Mouse (Mus musculus) neural tube, embryonic 13.5 days (tissue): Measurements from ENCODE around the gene Cep55. TPM values are rescaled to one million over a fixed set of nuclear protein-coding genes. Genes with fewer than 3 reads are reported as not detected.

Experiments used
- ATAC-seq: fragments of 200-750 bp; cut with Nextera tagmentation; 2 replicates; pipeline ENCODE4 v1.8.0; 2017; ENCODE audit warnings: low read depth, mild to moderate bottlenecking, moderate TSS enrichment, moderate library complexity
- H3K27ac ChIP-seq: fragments of 300-500 bp; sonication (generic); replicated peaks from 2 replicates; pipeline ENCODE4 v1.5.1; 2015; ENCODE audit warnings: moderate library complexity, mild to moderate bottlenecking, inconsistent platforms
- H3K27me3 ChIP-seq: fragments of 300-500 bp; sonication (generic); 2 replicates; pipeline ENCODE4 v1.6.1; 2015; ENCODE audit warnings: mild to moderate bottlenecking, inconsistent platforms
- H3K36me3 ChIP-seq: fragments of 300-500 bp; sonication (generic); 2 replicates; pipeline ENCODE4 v1.6.1; 2015; ENCODE audit warnings: mild to moderate bottlenecking, inconsistent platforms
- H3K4me1 ChIP-seq: fragments of 300-500 bp; sonication (generic); replicated peaks from 2 replicates; pipeline ENCODE4 v1.6.1; 2015; ENCODE audit warnings: inconsistent platforms
- H3K4me2 ChIP-seq: fragments of 300-500 bp; sonication (generic); 2 replicates; pipeline ENCODE4 v1.6.1; 2015; ENCODE audit warnings: inconsistent platforms, mild to moderate bottlenecking, moderate library complexity
- H3K4me3 ChIP-seq: fragments of 300-500 bp; sonication (generic); 2 replicates; pipeline ENCODE4 v1.5.1; 2015; ENCODE audit warnings: mild to moderate bottlenecking, inconsistent platforms
- H3K9ac ChIP-seq: fragments of 300-500 bp; sonication (generic); 2 replicates; pipeline ENCODE4 v1.6.1; 2015; ENCODE audit warnings: moderate library complexity, mild to moderate bottlenecking, inconsistent platforms
- H3K9me3 ChIP-seq: fragments of 300-500 bp; sonication (generic); 2 replicates; pipeline ENCODE4 v1.6.1; 2016; ENCODE audit warnings: inconsistent platforms
- WGBS: fragments of 180-500 bp; shearing (Covaris S2); methylation state at CpG from one replicate; pipeline ENCODE4 v1.1.7; 2015; 5-methylcytosine and 5-hydroxymethylcytosine counted together
- polyA plus RNA-seq: library from polyadenylated mRNA; unstranded; fragments of >200 nt; fragmentation: Nextera tagmentation; extraction: Ambion mirVana; gene quantifications from 2 replicates; pipeline ENCODE4 v1.2.1, GENCODE M21; 2015

The Cep55 gene
- polyA plus RNA-seq, 1 experiment from 2014 or later: 7.6 TPM

- 37% methylated on average over 8 of the region's 8 CpGs for WGBS
- Histone ChIP-seq H3K4me1 (peaks cover 18% of the 10 kb centered on the region), H3K9ac (0 out of 2 replicates have a peak overlapping the region, but pooled peaks have one; percentile 60), H3K27ac (no peak overlapping the region), H3K4me3 (peak overlapping the region; percentile 76), H3K4me2 (peak overlapping the region; percentile 90), H3K27me3 (no peaks in the 10 kb centered on the region), H3K36me3 (no peaks in the 10 kb centered on the region), H3K9me3 (no peaks in the 10 kb centered on the region)
- no peak for ATAC-seq
Measured at GRCm38 (mm10) chr19:38053227-38054041, 1.4 kb upstream of the Cep55 start.

- Histone ChIP-seq H3K9me3 (no peaks in the 10 kb centered on the region), H3K36me3 (no peaks in the 10 kb centered on the region), H3K4me3 (peak overlapping the region; percentile 76), H3K4me2 (peak overlapping the region; percentile 90), H3K27ac (no peak overlapping the region), H3K9ac (peak overlapping the region; percentile 60), H3K4me1 (peaks cover 18% of the 10 kb centered on the region), H3K27me3 (no peaks in the 10 kb centered on the region)
- WGBS: under 1% methylated on average over 23 of the region's 23 CpGs
- ATAC-seq: peak; percentile 94
Measured at GRCm38 (mm10) chr19:38054149-38054719, 577 bp upstream of the Cep55 start.

- no peak for ATAC-seq
- WGBS: 20% methylated on average over 6 of the region's 6 CpGs
- H3K36me3 ChIP-seq: 0 out of 2 replicates have a peak, but pooled peaks cover 7% of the 10 kb centered on the region
- H3K4me2 ChIP-seq: peak overlapping the region; percentile 90
- no peak overlapping the region for H3K27ac ChIP-seq
- H3K9ac ChIP-seq: peak overlapping the region; percentile 66; the same call in 1 of the 2 replicates
- no peaks in the 10 kb centered on the region for H3K9me3 ChIP-seq
- no peaks in the 10 kb centered on the region for H3K27me3 ChIP-seq
- peak overlapping the region; percentile 76 for H3K4me3 ChIP-seq
- peaks cover 18% of the 10 kb centered on the region for H3K4me1 ChIP-seq
Measured at GRCm38 (mm10) chr19:38055798-38056197, 987 bp downstream of the Cep55 start.

GRCm38 (mm10) chr19:38056276-38056675, 1.5 kb downstream of the Cep55 start:
- no peak for ATAC-seq
- 51% methylated on average over 3 of the region's 3 CpGs for WGBS
- Histone ChIP-seq H3K27ac (no peak overlapping the region), H3K4me2 (peak overlapping the region; percentile 90), H3K9ac (no peak overlapping the region), H3K9me3 (no peaks in the 10 kb centered on the region), H3K4me3 (peak overlapping the region; percentile 76), H3K36me3 (peaks cover 12% of the 10 kb centered on the region; the same call in 1 of the 2 replicates), H3K4me1 (peaks cover 18% of the 10 kb centered on the region), H3K27me3 (no peaks in the 10 kb centered on the region)

GRCm38 (mm10) chr19:38056931-38057330, 2.1 kb downstream of the Cep55 start:
- Histone ChIP-seq H3K9me3 (no peaks in the 10 kb centered on the region), H3K27me3 (no peaks in the 10 kb centered on the region), H3K4me2 (no peak overlapping the region), H3K27ac (no peak overlapping the region), H3K36me3 (peaks cover 13% of the 10 kb centered on the region; the same call in 1 of the 2 replicates), H3K4me3 (no peak overlapping the region), H3K4me1 (peaks cover 18% of the 10 kb centered on the region), H3K9ac (no peak overlapping the region)
- no peak for ATAC-seq
- WGBS: 87% methylated on average over 8 of the region's 8 CpGs

GRCm38 (mm10) chr19:38063201-38063600, 8.4 kb downstream of the Cep55 start:
- no peak for ATAC-seq
- Histone ChIP-seq H3K4me2 (no peak overlapping the region), H3K27me3 (no peaks in the 10 kb centered on the region), H3K4me1 (no peaks in the 10 kb centered on the region), H3K27ac (no peak overlapping the region), H3K4me3 (no peak overlapping the region), H3K9ac (no peak overlapping the region), H3K36me3 (peaks cover 13% of the 10 kb centered on the region; the same call in 1 of the 2 replicates), H3K9me3 (no peaks in the 10 kb centered on the region)
- 88% methylated on average over 3 of the region's 3 CpGs for WGBS

GRCm38 (mm10) chr19:38064051-38064450, 9.2 kb downstream of the Cep55 start:
- no peaks in the 10 kb centered on the region for H3K27me3 ChIP-seq
- no peak overlapping the region for H3K4me3 ChIP-seq
- no peak for ATAC-seq
- no peak overlapping the region for H3K4me2 ChIP-seq
- H3K27ac ChIP-seq: no peak overlapping the region
- no peak overlapping the region for H3K9ac ChIP-seq
- H3K36me3 ChIP-seq: peaks cover 13% of the 10 kb centered on the region; the same call in 1 of the 2 replicates
- 90% methylated on average over 1 of the region's 1 CpGs for WGBS
- no peaks in the 10 kb centered on the region for H3K9me3 ChIP-seq
- no peaks in the 10 kb centered on the region for H3K4me1 ChIP-seq

GRCm38 (mm10) chr19:38073226-38073625, 18.4 kb downstream of the Cep55 start:
- ATAC-seq: no peak
- Histone ChIP-seq H3K4me2 (no peak overlapping the region), H3K9ac (no peak overlapping the region), H3K4me3 (no peak overlapping the region), H3K27ac (no peak overlapping the region), H3K36me3 (peaks cover 27% of the 10 kb centered on the region), H3K9me3 (no peaks in the 10 kb centered on the region), H3K4me1 (no peaks in the 10 kb centered on the region), H3K27me3 (no peaks in the 10 kb centered on the region)
- 98% methylated on average over 5 of the region's 5 CpGs for WGBS

GRCm38 (mm10) chr19:38075051-38075450, 20.2 kb downstream of the Cep55 start:
- WGBS: 80% methylated on average over 11 of the region's 11 CpGs
- Histone ChIP-seq H3K36me3 (peaks cover 24% of the 10 kb centered on the region), H3K27me3 (no peaks in the 10 kb centered on the region), H3K4me2 (no peak overlapping the region), H3K4me1 (no peaks in the 10 kb centered on the region), H3K9me3 (no peaks in the 10 kb centered on the region), H3K4me3 (no peak overlapping the region), H3K9ac (no peak overlapping the region), H3K27ac (no peak overlapping the region)
- no peak for ATAC-seq

GRCm38 (mm10) chr19:38076251-38076650, 21.4 kb downstream of the Cep55 start:
- no peak overlapping the region for H3K9ac ChIP-seq
- no peaks in the 10 kb centered on the region for H3K4me1 ChIP-seq
- WGBS: 83% methylated on average over 2 of the region's 2 CpGs
- no peak overlapping the region for H3K4me2 ChIP-seq
- H3K27ac ChIP-seq: no peak overlapping the region
- no peaks in the 10 kb centered on the region for H3K9me3 ChIP-seq
- ATAC-seq: no peak
- no peak overlapping the region for H3K4me3 ChIP-seq
- no peaks in the 10 kb centered on the region for H3K27me3 ChIP-seq
- H3K36me3 ChIP-seq: peaks cover 14% of the 10 kb centered on the region; the same call in 1 of the 2 replicates

GRCm38 (mm10) chr19:38077851-38078540, 23.2 kb downstream of the Cep55 start:
- H3K27ac ChIP-seq: no peak overlapping the region
- no peaks in the 10 kb centered on the region for H3K9me3 ChIP-seq
- no peak overlapping the region for H3K4me2 ChIP-seq
- ATAC-seq: no peak
- H3K27me3 ChIP-seq: no peaks in the 10 kb centered on the region
- H3K4me1 ChIP-seq: no peaks in the 10 kb centered on the region
- peaks cover 9% of the 10 kb centered on the region; the same call in 1 of the 2 replicates for H3K36me3 ChIP-seq
- no peak overlapping the region for H3K9ac ChIP-seq
- WGBS: 79% methylated on average over 3 of the region's 3 CpGs
- H3K4me3 ChIP-seq: no peak overlapping the region

GRCm38 (mm10) chr19:38081361-38081760, 26.6 kb downstream of the Cep55 start:
- Histone ChIP-seq H3K9ac (no peak overlapping the region), H3K9me3 (no peaks in the 10 kb centered on the region), H3K4me3 (no peak overlapping the region), H3K4me2 (no peak overlapping the region), H3K36me3 (no peaks in the 10 kb centered on the region), H3K27ac (no peak overlapping the region), H3K4me1 (no peaks in the 10 kb centered on the region), H3K27me3 (no peaks in the 10 kb centered on the region)
- WGBS: 66% methylated on average over 3 of the region's 3 CpGs
- ATAC-seq: no peak
